Mouse (Mus musculus): ENCODE data around the gene Pclo.
"Not testable (repeated sequence)": the region's sequence is repeated elsewhere in the genome, so short reads cannot be mapped to it uniquely, and the experiment has no call there.

Gene Pclo

GRCm38 (mm10) chr5:14691995-14692394, 177.3 kb downstream of the Pclo start:
- DNase-seq (ENCODE audit: low spot score) = no peak

- no peak for DNase-seq (ENCODE audit: low spot score)
These were observed 182.0 kb downstream of the Pclo start for GRCm38 (mm10) chr5:14696745-14697144.

- no peak for DNase-seq (ENCODE audit: low spot score)
These were observed 186.2 kb downstream of the Pclo start for GRCm38 (mm10) chr5:14700900-14701299.

GRCm38 (mm10) chr5:14705423-14705822, 190.7 kb downstream of the Pclo start:
- no peak for DNase-seq (ENCODE audit: low spot score)

- no peak for DNase-seq (ENCODE audit: low spot score)
These were observed 192.6 kb downstream of the Pclo start for GRCm38 (mm10) chr5:14707311-14707710.

- no peak for DNase-seq (ENCODE audit: low spot score)
These were observed 208.9 kb downstream of the Pclo start for GRCm38 (mm10) chr5:14723576-14723975.

GRCm38 (mm10) chr5:14728676-14729253, 214.0 kb downstream of the Pclo start:
- DNase-seq (ENCODE audit: low spot score) = no peak

- no peak for DNase-seq (ENCODE audit: low spot score)
These were observed 236.2 kb downstream of the Pclo start for GRCm38 (mm10) chr5:14750882-14751281.

- no peak for DNase-seq (ENCODE audit: low spot score)
These were observed 252.0 kb downstream of the Pclo start for GRCm38 (mm10) chr5:14766686-14767085.

GRCm38 (mm10) chr5:14782362-14783082, 267.8 kb downstream of the Pclo start:
- no peak for DNase-seq (ENCODE audit: low spot score)

- DNase-seq (ENCODE audit: low spot score) = no peak
These were observed 279.2 kb downstream of the Pclo start for GRCm38 (mm10) chr5:14793891-14794290.

- DNase-seq (ENCODE audit: low spot score) = peak; percentile 20
These were observed 292.4 kb downstream of the Pclo start for GRCm38 (mm10) chr5:14807136-14807535.

- no peak for DNase-seq (ENCODE audit: low spot score)
These were observed 318.6 kb downstream of the Pclo start for GRCm38 (mm10) chr5:14833165-14833860.

- no peak for DNase-seq (ENCODE audit: low spot score)
These were observed 319.7 kb downstream of the Pclo start for GRCm38 (mm10) chr5:14834155-14834991.

- DNase-seq (ENCODE audit: low spot score) = no peak
These were observed 338.9 kb downstream of the Pclo start for GRCm38 (mm10) chr5:14853650-14854049.

- DNase-seq (ENCODE audit: low spot score) = not testable (repeated sequence)
These were observed 370.6 kb downstream of the Pclo start for GRCm38 (mm10) chr5:14885291-14885690.

- no peak for DNase-seq (ENCODE audit: low spot score)
These were observed 377.5 kb downstream of the Pclo start for GRCm38 (mm10) chr5:14892242-14892641.

GRCm38 (mm10) chr5:14903539-14903938, 388.8 kb downstream of the Pclo start:
- DNase-seq (ENCODE audit: low spot score) = peak; percentile 41

Data from MN1 (cell line).